ENCODE assay signal across 8 mouse cellular contexts in genomic region chr5:103356500-103356899, GRCm38 (mm10).
DNase-seq lines count a peak whose midpoint lies in the region; ATAC-seq and TF ChIP-seq lines count a peak whose summit lies in the region.

No protein-coding gene starts in this region.

- 0 out of 2 replicates have a peak overlapping the region, but pooled peaks have one; percentile 8 for H3K4me3 ChIP-seq in lung, postnatal 0 days (ENCODE audit: low read depth, low read length)
- H3K4me3 ChIP-seq in lung, adult 2 months (replicated peaks; ENCODE audit: extremely low read depth, low read depth, low read length) = no peak overlapping the region
- no peak overlapping the region for H3K4me3 ChIP-seq in embryonic facial prominence, embryonic 11.5 days (ENCODE audit: low read depth, low read length)
- H3K4me3 ChIP-seq in kidney, embryonic 16.5 days (ENCODE audit: low read length) = peak overlapping the region; percentile 26
- no peak overlapping the region for H3K4me3 ChIP-seq in neural tube, embryonic 13.5 days

- peak overlapping the region; percentile 17; the same call in 1 of the 2 replicates for H3K4me2 ChIP-seq in lung, postnatal 0 days (replicated peaks; ENCODE audit: low read depth, low read length)
- no peak overlapping the region for H3K4me2 ChIP-seq in embryonic facial prominence, embryonic 11.5 days (ENCODE audit: low read depth, low read length)
- peak overlapping the region; percentile 31 for H3K4me2 ChIP-seq in kidney, embryonic 16.5 days (replicated peaks; ENCODE audit: low read depth, low read length)
- H3K4me2 ChIP-seq in neural tube, embryonic 13.5 days = peak overlapping the region; percentile 45

- no peaks in the 10 kb centered on the region for H3K4me1 ChIP-seq in lung, postnatal 0 days (ENCODE audit: insufficient read depth, low read depth, low read length)
- peaks cover 6% of the 10 kb centered on the region; the same call in 1 of the 2 replicates for H3K4me1 ChIP-seq in lung, adult 2 months (ENCODE audit: control insufficient read depth, insufficient read depth, low read length)
- no peaks in the 10 kb centered on the region for H3K4me1 ChIP-seq in embryonic facial prominence, embryonic 11.5 days (ENCODE audit: control insufficient read depth, insufficient read depth, low read length)
- peaks cover 16% of the 10 kb centered on the region; the same call in 1 of the 2 replicates for H3K4me1 ChIP-seq in kidney, embryonic 16.5 days (ENCODE audit: insufficient read depth, low read length)
- H3K4me1 ChIP-seq in neural tube, embryonic 13.5 days (replicated peaks) = 0 out of 2 replicates have a peak, but pooled peaks cover 7% of the 10 kb centered on the region

- no peak for TF ChIP-seq CTCF in lung, postnatal 0 days (IDR thresholded peaks at IDR 0.05)
- no peak for TF ChIP-seq CTCF in lung, adult 2 months (IDR thresholded peaks at IDR 0.05; ENCODE audit: insufficient read depth, low read length)

- no peaks in the 10 kb centered on the region; the same call in 1 of the 2 replicates for H3K9me3 ChIP-seq in lung, postnatal 0 days (ENCODE audit: low read length)
- H3K9me3 ChIP-seq in embryonic facial prominence, embryonic 11.5 days (replicated peaks; ENCODE audit: control insufficient read depth, low read length) = no peaks in the 10 kb centered on the region
- peaks cover 8% of the 10 kb centered on the region for H3K9me3 ChIP-seq in kidney, embryonic 16.5 days (ENCODE audit: low read length)
- peaks cover 11% of the 10 kb centered on the region; the same call in 1 of the 2 replicates for H3K9me3 ChIP-seq in neural tube, embryonic 13.5 days

- no peak for TF ChIP-seq POLR2A in lung, adult 2 months (IDR thresholded peaks at IDR 0.05; ENCODE audit: borderline replicate concordance, extremely low read depth, low read depth, low read length)

- TF ChIP-seq EP300 in lung, postnatal 0 days (IDR thresholded peaks at IDR 0.05) = no peak

- H3K27me3 ChIP-seq in lung, postnatal 0 days (replicated peaks; ENCODE audit: insufficient read depth, low read length) = no peaks in the 10 kb centered on the region
- no peaks in the 10 kb centered on the region for H3K27me3 ChIP-seq in embryonic facial prominence, embryonic 11.5 days (ENCODE audit: control insufficient read depth, insufficient read depth, low read length)
- H3K27me3 ChIP-seq in kidney, embryonic 16.5 days (ENCODE audit: insufficient read depth, low read length) = no peaks in the 10 kb centered on the region
- no peaks in the 10 kb centered on the region for H3K27me3 ChIP-seq in neural tube, embryonic 13.5 days

- H3K36me3 ChIP-seq in lung, postnatal 0 days (ENCODE audit: insufficient read depth, low read length) = no peaks in the 10 kb centered on the region
- H3K36me3 ChIP-seq in embryonic facial prominence, embryonic 11.5 days (replicated peaks; ENCODE audit: control insufficient read depth, insufficient read depth, low read depth, low read length) = no peaks in the 10 kb centered on the region
- no peaks in the 10 kb centered on the region for H3K36me3 ChIP-seq in kidney, embryonic 16.5 days (ENCODE audit: insufficient read depth, low read length)
- H3K36me3 ChIP-seq in neural tube, embryonic 13.5 days = no peaks in the 10 kb centered on the region

- WGBS in lung, postnatal 0 days = 67% methylated on average over 6 of the region's 6 CpGs
- WGBS in lung, adult 2 months = 53% methylated on average over 6 of the region's 6 CpGs
- whole genome bisulfite sequencing in embryonic facial prominence, embryonic 11.5 days = 56% methylated on average over 6 of the region's 6 CpGs
- 67% methylated on average over 6 of the region's 6 CpGs for WGBS in kidney, embryonic 16.5 days
- WGBS in neural tube, embryonic 13.5 days = 56% methylated on average over 6 of the region's 6 CpGs

- no peak overlapping the region for H3K9ac ChIP-seq in lung, postnatal 0 days (replicated peaks; ENCODE audit: low read depth)
- no peak overlapping the region for H3K9ac ChIP-seq in embryonic facial prominence, embryonic 11.5 days (replicated peaks; ENCODE audit: low read length)
- H3K9ac ChIP-seq in kidney, embryonic 16.5 days (replicated peaks; ENCODE audit: low read length) = no peak overlapping the region
- H3K9ac ChIP-seq in neural tube, embryonic 13.5 days = no peak overlapping the region

- peak; percentile 37; the same call in 1 of the 2 replicates for ATAC-seq in lung, postnatal 0 days
- 0 out of 2 replicates have a peak, but pooled peaks have one; percentile 67 for ATAC-seq in embryonic facial prominence, embryonic 11.5 days (replicated peaks; ENCODE audit: insufficient number of reproducible peaks, low FRiP score, low TSS enrichment, low read depth)
- peak; percentile 32; the same call in 1 of the 2 replicates for ATAC-seq in kidney, embryonic 16.5 days (ENCODE audit: low FRiP score, low TSS enrichment)
- ATAC-seq in neural tube, embryonic 13.5 days (ENCODE audit: low read depth) = no peak

- no peak overlapping the region for H3K27ac ChIP-seq in lung, postnatal 0 days (ENCODE audit: low read length)
- no peak overlapping the region for H3K27ac ChIP-seq in embryonic facial prominence, embryonic 11.5 days (replicated peaks; ENCODE audit: low read depth, low read length)
- H3K27ac ChIP-seq in kidney, embryonic 16.5 days (ENCODE audit: low read length) = no peak overlapping the region
- H3K27ac ChIP-seq in neural tube, embryonic 13.5 days (replicated peaks) = no peak overlapping the region

- peak; percentile 66 for DNase-seq in lung, postnatal 0 days (ENCODE audit: low spot score)
- DNase-seq in lung, adult 2 months = no peak
- DNase-seq in embryonic facial prominence, embryonic 11.5 days (ENCODE audit: low spot score) = peak; percentile 14
- no peak for DNase-seq in left cerebral cortex, adult 11 months (ENCODE audit: low spot score)
- no peak for DNase-seq in thymus, postnatal 14 days
- no peak for DNase-seq in right cerebral cortex, postnatal 25 days

Comparison
In these comparisons a context has a peak if more than half of its experiments do, and no peak if none do; other contexts are left out.
1. DNase-seq: peak in lung, postnatal 0 days (single experiment) and embryonic facial prominence, embryonic 11.5 days (single experiment); none in lung, adult 2 months (single experiment), left cerebral cortex, adult 11 months (single experiment), thymus, postnatal 14 days (single experiment) and right cerebral cortex, postnatal 25 days (single experiment).
2. H3K4me3 ChIP-seq: peak in lung, postnatal 0 days (single experiment) and kidney, embryonic 16.5 days (single experiment); none in lung, adult 2 months (single experiment), embryonic facial prominence, embryonic 11.5 days (single experiment) and neural tube, embryonic 13.5 days (single experiment).